Mouse (Mus musculus) E14TG2a.4 (cell line): ENCODE results near the gene Tmem30c.

Source experiments
- H3K27me3 ChIP-seq: 2 replicates; pipeline ENCODE4 v1.6.1; 2014; ENCODE audit warnings: low read length, control low read depth; ENCODE audit not compliant: insufficient read depth
- H3K36me3 ChIP-seq: 2 replicates; pipeline ENCODE4 v1.6.1; 2014; ENCODE audit warnings: low read length, control low read depth; ENCODE audit not compliant: insufficient read depth
- H3K4me1 ChIP-seq: replicated peaks from 2 replicates; pipeline ENCODE4 v1.6.1; 2014; ENCODE audit warnings: low read depth, low read length, control low read depth
- H3K4me3 ChIP-seq: replicated peaks from 2 replicates; pipeline ENCODE4 v1.5.1; 2014; ENCODE audit warnings: mild to moderate bottlenecking, low read length
- H3K9me3 ChIP-seq: 2 replicates; pipeline ENCODE4 v1.6.1; 2014; ENCODE audit warnings: low read length, control low read depth
- CTCF ChIP-seq: conservative IDR thresholded peaks from 2 replicates; pipeline ENCODE4 v1.5.1; 2014; ENCODE audit warnings: low read length
- NANOG ChIP-seq: IDR thresholded peaks from 2 replicates; pipeline ENCODE4 v1.6.1; 2014; ENCODE audit warnings: borderline replicate concordance, low read length, mixed read lengths
- POU5F1 ChIP-seq: IDR thresholded peaks from 2 replicates; pipeline ENCODE4 v1.6.1; 2014; ENCODE audit warnings: low read length, borderline replicate concordance

Tmem30c gene

DNA sequence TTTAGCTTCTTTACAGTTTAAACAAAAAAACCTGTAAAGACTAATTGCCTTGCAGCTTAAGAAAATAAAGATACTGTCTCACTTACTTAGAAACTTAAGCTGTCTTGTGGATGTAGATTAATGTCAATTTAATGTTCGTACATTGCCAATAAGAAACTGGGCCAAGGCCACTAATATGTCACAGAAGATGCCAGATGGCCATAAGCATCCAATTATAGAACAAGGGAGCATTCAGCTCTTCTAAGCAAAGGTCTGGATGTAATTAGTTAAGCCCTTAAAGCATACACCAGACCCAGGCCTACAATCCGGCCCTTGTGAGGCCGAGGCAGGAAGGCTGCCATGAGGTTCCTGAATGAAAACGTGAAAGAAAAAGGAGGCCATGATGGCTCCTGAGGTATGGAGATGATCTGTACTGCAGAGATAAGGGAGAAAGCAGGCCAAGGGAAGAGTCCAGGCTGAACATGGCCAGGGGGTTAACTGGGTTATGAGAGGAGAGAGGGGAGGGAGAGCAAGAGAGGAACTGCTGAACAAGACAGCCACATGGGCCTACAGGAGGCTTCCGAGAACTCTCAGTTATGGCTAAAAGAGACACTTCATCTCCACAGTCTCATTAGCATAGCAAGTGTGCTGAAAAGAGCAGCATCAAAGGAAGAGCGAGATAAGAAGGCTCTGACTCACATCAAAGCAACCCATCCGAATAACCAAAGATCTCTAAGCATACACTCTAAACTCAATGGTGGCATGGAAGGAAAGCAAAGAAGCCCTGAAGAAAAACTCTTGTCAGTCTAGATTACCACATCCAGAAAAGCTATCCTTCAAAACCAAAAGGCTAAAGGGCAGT lies 26.8 kb upstream of the Tmem30c start:
- no peaks in the 10 kb centered on the region for H3K4me1 ChIP-seq
- TF ChIP-seq POU5F1 (no peak), CTCF (no peak), NANOG (no peak)
- peaks cover 13% of the 10 kb centered on the region for H3K36me3 ChIP-seq
- H3K4me3 ChIP-seq = no peak overlapping the region
- no peaks in the 10 kb centered on the region for H3K9me3 ChIP-seq
- no peaks in the 10 kb centered on the region for H3K27me3 ChIP-seq

DNA sequence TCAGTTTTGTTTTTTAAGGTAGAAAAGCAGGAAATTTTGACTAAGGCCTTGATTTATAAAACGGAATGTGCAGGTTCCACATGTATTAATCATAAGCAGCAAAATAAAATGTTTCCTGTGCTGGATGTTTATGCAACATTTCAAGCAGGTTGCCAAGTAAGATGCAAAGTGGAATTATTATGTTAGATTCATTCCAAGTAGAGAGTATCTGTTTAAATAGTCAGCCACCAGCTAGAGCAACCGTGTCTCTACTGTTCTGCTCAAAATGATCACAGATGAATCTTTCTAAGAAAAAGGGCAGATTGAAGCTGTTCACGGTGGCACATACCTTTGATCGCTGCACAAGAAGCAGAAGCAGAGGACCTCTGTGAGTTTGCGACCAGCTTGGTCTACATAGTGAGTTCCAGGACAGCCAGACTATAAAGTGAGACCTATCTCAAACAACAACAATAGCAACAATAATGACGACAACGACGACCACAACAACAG lies 26.0 kb upstream of the Tmem30c start:
- no peak for TF ChIP-seq CTCF
- TF ChIP-seq NANOG = no peak
- TF ChIP-seq POU5F1 = no peak
- H3K4me1 ChIP-seq = no peaks in the 10 kb centered on the region
- peaks cover 14% of the 10 kb centered on the region for H3K36me3 ChIP-seq
- H3K9me3 ChIP-seq = no peaks in the 10 kb centered on the region
- no peaks in the 10 kb centered on the region for H3K27me3 ChIP-seq
- H3K4me3 ChIP-seq = no peak overlapping the region

DNA sequence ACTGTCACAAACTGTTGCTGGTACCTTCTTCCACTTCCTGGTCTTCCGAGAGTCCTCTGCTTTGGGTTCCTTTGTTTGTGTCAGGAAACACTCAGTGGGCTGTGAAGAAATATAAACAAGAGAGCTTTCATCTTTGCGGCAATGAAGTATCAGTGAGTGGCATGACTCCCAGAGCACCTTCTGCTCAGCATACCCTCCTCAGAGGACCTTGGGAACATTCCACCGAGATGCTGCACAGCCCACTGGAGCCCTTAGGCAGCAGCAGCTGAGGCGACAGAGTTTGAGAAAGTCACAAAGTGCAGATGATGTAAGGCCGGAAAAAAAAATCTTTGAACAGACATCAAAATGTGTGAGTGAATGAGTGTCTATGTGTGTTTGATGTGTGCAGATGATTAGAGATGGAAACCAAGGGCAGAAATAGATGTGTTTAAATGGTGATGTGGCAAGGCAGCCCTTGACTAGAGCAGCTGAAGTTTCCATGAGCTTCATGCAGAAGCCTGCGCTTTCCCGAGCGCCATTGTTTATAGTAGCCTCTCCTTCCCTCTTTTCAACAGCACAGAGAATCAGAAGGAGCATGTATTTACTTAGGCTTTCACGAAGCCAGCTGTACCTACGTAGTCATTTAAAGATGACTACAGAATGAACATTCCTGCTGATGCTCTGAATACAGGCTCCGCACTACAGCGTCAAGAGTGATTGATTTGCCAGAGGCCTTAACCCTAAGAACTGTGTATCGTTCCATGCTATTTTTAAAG lies 25.4 kb upstream of the Tmem30c start:
- Histone ChIP-seq H3K4me1 (no peaks in the 10 kb centered on the region), H3K4me3 (no peak overlapping the region), H3K27me3 (no peaks in the 10 kb centered on the region), H3K36me3 (peaks cover 16% of the 10 kb centered on the region), H3K9me3 (no peaks in the 10 kb centered on the region)
- no peak for TF ChIP-seq CTCF

GRCm38 (mm10) chr16:57317127-57317526 lies 24.5 kb upstream of the Tmem30c start:
- TF ChIP-seq CTCF = no peak
- TF ChIP-seq NANOG = no peak
- TF ChIP-seq POU5F1 = no peak
- peaks cover 16% of the 10 kb centered on the region for H3K36me3 ChIP-seq
- no peak overlapping the region for H3K4me3 ChIP-seq
- no peaks in the 10 kb centered on the region for H3K27me3 ChIP-seq
- no peaks in the 10 kb centered on the region for H3K9me3 ChIP-seq
- H3K4me1 ChIP-seq = no peaks in the 10 kb centered on the region

DNA sequence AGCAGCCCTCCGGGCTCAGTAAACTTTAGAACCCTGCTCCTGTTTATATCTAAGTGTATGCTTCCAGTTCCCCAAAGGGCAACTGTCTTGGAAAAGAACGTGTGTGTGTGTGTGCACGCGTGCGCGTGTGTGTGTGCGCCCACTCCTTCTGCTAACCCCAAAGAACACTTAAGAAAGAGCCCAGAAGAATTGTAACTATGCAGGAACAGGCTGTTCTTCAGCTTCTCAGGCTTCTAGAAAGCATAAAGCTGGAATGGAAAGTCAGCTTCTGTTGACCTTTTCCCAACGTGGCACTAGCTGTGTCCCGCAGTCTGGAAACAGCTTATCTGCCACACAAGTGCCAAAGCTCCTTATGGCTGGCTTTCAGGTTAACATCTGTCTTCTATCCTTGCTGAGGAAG lies 22.4 kb upstream of the Tmem30c start:
- no peaks in the 10 kb centered on the region for H3K27me3 ChIP-seq
- no peak overlapping the region for H3K4me3 ChIP-seq
- TF ChIP-seq POU5F1 (no peak), CTCF (no peak), NANOG (no peak)
- peaks cover 26% of the 10 kb centered on the region for H3K36me3 ChIP-seq
- no peaks in the 10 kb centered on the region for H3K9me3 ChIP-seq
- no peaks in the 10 kb centered on the region for H3K4me1 ChIP-seq

DNA sequence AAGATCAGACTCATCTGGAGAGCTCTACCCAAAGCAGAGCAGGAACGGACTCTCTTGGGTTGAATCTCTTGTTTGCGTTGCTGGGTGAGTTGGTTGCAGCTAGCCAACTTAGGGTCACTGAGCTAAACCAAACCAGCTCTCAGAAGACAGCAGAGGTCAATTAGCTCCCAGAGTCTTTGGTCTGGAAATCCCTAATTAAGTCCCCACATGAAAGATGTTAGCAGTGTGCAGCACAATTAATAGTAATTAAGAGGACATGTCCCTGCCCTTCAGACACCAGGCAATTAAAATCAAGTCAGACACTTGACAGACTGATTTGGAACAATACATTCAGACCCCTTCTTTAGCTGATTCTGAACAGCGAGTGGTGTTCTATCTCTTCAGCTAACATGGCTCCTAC lies 21.6 kb upstream of the Tmem30c start:
- Histone ChIP-seq H3K4me1 (no peaks in the 10 kb centered on the region), H3K27me3 (no peaks in the 10 kb centered on the region), H3K9me3 (no peaks in the 10 kb centered on the region), H3K4me3 (no peak overlapping the region), H3K36me3 (peaks cover 26% of the 10 kb centered on the region)
- TF ChIP-seq CTCF = no peak
- no peak for TF ChIP-seq NANOG
- TF ChIP-seq POU5F1 = no peak

DNA sequence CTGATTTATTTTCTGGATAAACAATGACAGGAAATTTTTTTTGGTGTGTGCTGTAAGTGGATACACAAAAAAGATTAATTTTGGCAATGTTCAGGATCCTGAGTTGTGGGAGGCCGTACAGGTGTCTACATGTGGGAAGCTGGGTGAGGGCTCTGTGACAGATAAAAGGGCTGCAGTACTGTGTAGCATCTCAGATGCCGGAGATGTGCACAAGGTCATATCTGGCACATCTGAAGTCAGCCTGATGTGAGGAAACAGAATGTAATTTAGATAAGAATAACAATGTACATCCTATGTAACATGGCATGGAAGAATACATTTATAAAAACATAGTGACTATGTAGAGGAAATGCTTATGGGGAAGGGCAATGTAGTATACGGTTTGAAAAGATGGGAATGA lies 20.8 kb upstream of the Tmem30c start:
- Histone ChIP-seq H3K4me3 (no peak overlapping the region), H3K9me3 (no peaks in the 10 kb centered on the region), H3K36me3 (peaks cover 27% of the 10 kb centered on the region), H3K27me3 (no peaks in the 10 kb centered on the region), H3K4me1 (no peaks in the 10 kb centered on the region)
- no peak for TF ChIP-seq CTCF
- no peak for TF ChIP-seq NANOG
- no peak for TF ChIP-seq POU5F1

DNA sequence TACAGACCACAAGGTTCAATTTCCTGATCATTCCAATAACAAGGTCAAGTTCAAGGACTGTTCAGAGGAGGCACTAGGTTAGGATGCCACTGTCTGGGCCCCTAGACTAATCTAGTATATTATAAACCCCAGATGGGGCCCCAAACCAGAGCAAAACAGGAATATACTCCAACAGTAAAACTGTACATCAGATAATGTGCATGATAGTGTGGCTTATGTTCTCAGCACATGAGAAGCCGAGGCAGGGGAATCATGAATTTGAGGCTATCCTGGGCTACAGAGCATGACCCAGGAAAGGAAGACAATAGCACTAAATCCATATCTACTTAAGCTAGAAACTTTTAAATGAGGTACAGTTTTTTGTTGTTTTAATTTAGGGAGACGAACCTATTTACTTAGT lies 19.5 kb upstream of the Tmem30c start:
- Histone ChIP-seq H3K36me3 (peaks cover 26% of the 10 kb centered on the region), H3K4me1 (no peaks in the 10 kb centered on the region), H3K4me3 (no peak overlapping the region), H3K27me3 (no peaks in the 10 kb centered on the region), H3K9me3 (no peaks in the 10 kb centered on the region)
- TF ChIP-seq POU5F1 (no peak), CTCF (no peak), NANOG (no peak)
